Mouse (Mus musculus) MN1 (cell line): Measurements from ENCODE around the gene 3110082I17Rik.

Experiments used
- DNase-seq: peaks from one replicate; pipeline ENCODE4 v3.0.0-alpha.2; 2016; ENCODE audit warnings: low spot score

The 3110082I17Rik gene

GRCm38 (mm10) chr5:139325395-139325966, 134.8 kb downstream of the 3110082I17Rik start, which contains the start of gene Adap1:
Gene Adap1 (minus strand): TSS chr5:139325622.
- peak; percentile 72 for DNase-seq

- peak; percentile 20 for DNase-seq
Observed at GRCm38 (mm10) chr5:139324691-139325394, 135.5 kb downstream of the 3110082I17Rik start.

GRCm38 (mm10) chr5:139324045-139324491, 136.3 kb downstream of the 3110082I17Rik start:
- peak; percentile 65 for DNase-seq

GRCm38 (mm10) chr5:139323260-139323924, 136.9 kb downstream of the 3110082I17Rik start:
- peak; percentile 56 for DNase-seq

- DNase-seq = no peak
Observed at GRCm38 (mm10) chr5:139321331-139321730, 139.0 kb downstream of the 3110082I17Rik start.

GRCm38 (mm10) chr5:139320424-139320823, 139.9 kb downstream of the 3110082I17Rik start:
- DNase-seq = no peak

GRCm38 (mm10) chr5:139317751-139318504, 142.4 kb downstream of the 3110082I17Rik start:
- no peak for DNase-seq

GRCm38 (mm10) chr5:139316982-139317675, 143.2 kb downstream of the 3110082I17Rik start:
- DNase-seq = no peak

GRCm38 (mm10) chr5:139314941-139315642, 145.2 kb downstream of the 3110082I17Rik start:
- no peak for DNase-seq

- no peak for DNase-seq
Observed at GRCm38 (mm10) chr5:139313536-139313935, 146.8 kb downstream of the 3110082I17Rik start.

- no peak for DNase-seq
Observed at GRCm38 (mm10) chr5:139311822-139312221, 148.5 kb downstream of the 3110082I17Rik start.

- DNase-seq = no peak
Observed at GRCm38 (mm10) chr5:139310477-139310876, 149.8 kb downstream of the 3110082I17Rik start.

- no peak for DNase-seq
Observed at GRCm38 (mm10) chr5:139309946-139310345, 150.4 kb downstream of the 3110082I17Rik start.
